Mouse (Mus musculus): Measurements from ENCODE around the gene Caskin1. TPM values are rescaled to one million over a fixed set of nuclear protein-coding genes. Genes with fewer than 3 reads are reported as not detected.

The Caskin1 gene
- polyA plus RNA-seq, 1 experiment, result 0.36 TPM

DNA sequence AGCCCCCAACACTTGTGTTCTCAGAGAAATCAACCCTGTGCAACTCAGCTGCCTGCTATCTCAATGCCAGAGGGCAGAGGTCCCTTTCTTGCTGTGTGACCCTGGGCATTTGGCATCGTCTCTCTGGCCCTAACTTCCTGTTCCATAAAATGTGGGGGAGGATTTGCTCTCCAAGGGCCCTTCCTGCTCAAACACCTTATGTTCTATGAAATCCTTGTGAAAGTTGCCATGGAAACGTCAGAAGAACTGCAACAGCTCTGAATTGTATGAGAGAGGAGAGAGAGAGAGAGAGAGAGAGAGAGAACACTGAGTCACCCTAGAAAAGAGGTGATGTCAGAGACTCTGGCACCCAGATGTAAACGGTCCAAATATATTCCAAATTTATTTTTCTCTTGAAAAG lies 49.1 kb downstream of the Caskin1 start:
- Histone ChIP-seq H3K4me3 (ENCODE audit: insufficient read depth, poor library complexity, severe bottlenecking) (no peak overlapping the region), H3ac (ENCODE audit: control insufficient read depth, insufficient read length, low read depth) (no peak overlapping the region), H3K79me2 (ENCODE audit: control insufficient read depth, insufficient read depth) (no peaks in the 10 kb centered on the region), H3K79me3 (ENCODE audit: low read depth) (no peaks in the 10 kb centered on the region), H3K36me3 (ENCODE audit: control insufficient read depth, insufficient read depth) (no peaks in the 10 kb centered on the region), H3K27me3 (ENCODE audit: control insufficient read depth, insufficient read depth, insufficient read length) (no peaks in the 10 kb centered on the region)
- TF ChIP-seq CEBPB (IDR thresholded peaks at IDR 0.05; ENCODE audit: low read depth) (no peak), FOSL1 (IDR thresholded peaks at IDR 0.05; ENCODE audit: insufficient read depth, low read length, poor library complexity, severe bottlenecking) (no peak), MAX (IDR thresholded peaks at IDR 0.05) (no peak), MYOD1 (IDR thresholded peaks at IDR 0.05; ENCODE audit: control insufficient read depth, insufficient read length, low read depth) (no peak), MYOG (IDR thresholded peaks at IDR 0.05; ENCODE audit: control insufficient read depth, extremely low read depth, insufficient read length) (no peak), USF1 (IDR thresholded peaks at IDR 0.05; ENCODE audit: low read depth) (no peak), CTCF (IDR thresholded peaks at IDR 0.05; ENCODE audit: control insufficient read depth, insufficient read depth, insufficient read length) (no peak)

DNA sequence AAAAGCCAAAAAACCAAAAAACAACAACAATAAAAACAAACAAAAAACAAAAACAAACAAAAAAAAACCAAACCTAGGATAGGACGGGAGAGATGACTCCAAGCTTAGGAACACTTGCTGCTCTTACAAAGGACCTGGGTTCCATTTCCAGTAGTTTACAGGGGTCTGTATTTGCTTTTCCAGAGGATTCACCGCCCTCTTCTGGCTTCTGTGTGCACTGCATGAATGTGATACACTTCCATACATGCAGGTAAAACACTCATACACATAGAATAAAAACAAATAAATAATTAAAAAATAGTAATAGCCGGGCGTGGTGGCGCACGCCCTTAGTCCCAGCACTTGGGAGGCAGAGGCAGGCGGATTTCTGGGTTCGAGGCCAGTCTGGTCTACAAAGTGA lies 50.5 kb downstream of the Caskin1 start:
- H3K27me3 ChIP-seq (ENCODE audit: control insufficient read depth, insufficient read depth, insufficient read length), result no peaks in the 10 kb centered on the region
- TF ChIP-seq CEBPB (IDR thresholded peaks at IDR 0.05; ENCODE audit: low read depth) (no peak), CTCF (IDR thresholded peaks at IDR 0.05; ENCODE audit: control insufficient read depth, insufficient read depth, insufficient read length) (no peak), MAX (IDR thresholded peaks at IDR 0.05) (no peak), MYOD1 (IDR thresholded peaks at IDR 0.05; ENCODE audit: control insufficient read depth, insufficient read length, low read depth) (no peak), MYOG (IDR thresholded peaks at IDR 0.05; ENCODE audit: control insufficient read depth, extremely low read depth, insufficient read length) (no peak), FOSL1 (IDR thresholded peaks at IDR 0.05; ENCODE audit: insufficient read depth, low read length, poor library complexity, severe bottlenecking) (no peak), USF1 (IDR thresholded peaks at IDR 0.05; ENCODE audit: low read depth) (no peak)
- no peak overlapping the region for H3K4me3 ChIP-seq (ENCODE audit: insufficient read depth, poor library complexity, severe bottlenecking)
- no peaks in the 10 kb centered on the region for H3K79me3 ChIP-seq (ENCODE audit: low read depth)
- no peaks in the 10 kb centered on the region for H3K79me2 ChIP-seq (ENCODE audit: control insufficient read depth, insufficient read depth)
- no peaks in the 10 kb centered on the region for H3K36me3 ChIP-seq (ENCODE audit: control insufficient read depth, insufficient read depth)
- H3ac ChIP-seq (ENCODE audit: control insufficient read depth, insufficient read length, low read depth), result no peak overlapping the region

- Histone ChIP-seq H3ac (ENCODE audit: control insufficient read depth, insufficient read length, low read depth) (no peak overlapping the region), H3K79me2 (ENCODE audit: control insufficient read depth, insufficient read depth) (no peaks in the 10 kb centered on the region), H3K79me3 (ENCODE audit: low read depth) (no peaks in the 10 kb centered on the region), H3K36me3 (ENCODE audit: control insufficient read depth, insufficient read depth) (no peaks in the 10 kb centered on the region), H3K27me3 (ENCODE audit: control insufficient read depth, insufficient read depth, insufficient read length) (no peaks in the 10 kb centered on the region), H3K4me3 (ENCODE audit: insufficient read depth, poor library complexity, severe bottlenecking) (no peak overlapping the region)
- no peak for TF ChIP-seq MYOD1 (IDR thresholded peaks at IDR 0.05; ENCODE audit: control insufficient read depth, insufficient read length, low read depth)
- TF ChIP-seq CEBPB (IDR thresholded peaks at IDR 0.05; ENCODE audit: low read depth), result no peak
- TF ChIP-seq CTCF (IDR thresholded peaks at IDR 0.05; ENCODE audit: control insufficient read depth, insufficient read depth, insufficient read length), result peak; percentile 24
- TF ChIP-seq MYOG (IDR thresholded peaks at IDR 0.05; ENCODE audit: control insufficient read depth, extremely low read depth, insufficient read length), result no peak
- no peak for TF ChIP-seq FOSL1 (IDR thresholded peaks at IDR 0.05; ENCODE audit: insufficient read depth, low read length, poor library complexity, severe bottlenecking)
Observed at GRCm38 (mm10) chr17:24540375-24540774, 52.0 kb downstream of the Caskin1 start.

DNA sequence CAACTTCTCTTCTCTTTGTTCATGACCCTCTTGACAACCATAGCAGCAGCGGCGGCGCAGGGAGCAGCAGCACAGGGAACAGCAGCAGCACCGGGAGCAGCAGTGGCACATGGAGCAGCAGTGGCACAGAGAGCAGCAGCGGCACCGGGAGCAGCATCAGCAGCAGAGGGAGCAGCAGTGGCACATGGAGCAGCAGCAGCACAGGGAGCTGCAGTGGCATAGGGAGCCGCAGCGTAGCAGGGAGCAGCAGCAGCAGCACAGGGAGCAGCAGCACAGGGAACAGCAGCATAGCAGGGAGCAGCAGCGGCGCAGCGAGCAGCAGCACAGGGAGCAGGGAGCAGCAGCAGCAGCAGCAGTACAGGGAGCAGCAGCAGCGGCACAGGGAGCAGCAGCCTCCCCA lies 56.2 kb downstream of the Caskin1 start:
- no peaks in the 10 kb centered on the region for H3K27me3 ChIP-seq (ENCODE audit: control insufficient read depth, insufficient read depth, insufficient read length)
- H3K79me3 ChIP-seq (ENCODE audit: low read depth), result no peaks in the 10 kb centered on the region
- no peaks in the 10 kb centered on the region for H3K36me3 ChIP-seq (ENCODE audit: control insufficient read depth, insufficient read depth)
- H3K79me2 ChIP-seq (ENCODE audit: control insufficient read depth, insufficient read depth), result no peaks in the 10 kb centered on the region
- H3K4me3 ChIP-seq (ENCODE audit: insufficient read depth, poor library complexity, severe bottlenecking), result no peak overlapping the region
- H3ac ChIP-seq (ENCODE audit: control insufficient read depth, insufficient read length, low read depth), result no peak overlapping the region
- no peak for TF ChIP-seq CEBPB (IDR thresholded peaks at IDR 0.05; ENCODE audit: low read depth)
- no peak for TF ChIP-seq CTCF (IDR thresholded peaks at IDR 0.05; ENCODE audit: control insufficient read depth, insufficient read depth, insufficient read length)
- no peak for TF ChIP-seq FOSL1 (IDR thresholded peaks at IDR 0.05; ENCODE audit: insufficient read depth, low read length, poor library complexity, severe bottlenecking)
- no peak for TF ChIP-seq MYOD1 (IDR thresholded peaks at IDR 0.05; ENCODE audit: control insufficient read depth, insufficient read length, low read depth)
- no peak for TF ChIP-seq USF1 (IDR thresholded peaks at IDR 0.05; ENCODE audit: low read depth)

GRCm38 (mm10) chr17:24545247-24545646 lies 56.8 kb downstream of the Caskin1 start:
- no peak overlapping the region for H3K4me3 ChIP-seq (ENCODE audit: insufficient read depth, poor library complexity, severe bottlenecking)
- H3ac ChIP-seq (ENCODE audit: control insufficient read depth, insufficient read length, low read depth), result no peak overlapping the region
- H3K36me3 ChIP-seq (ENCODE audit: control insufficient read depth, insufficient read depth), result no peaks in the 10 kb centered on the region
- H3K79me3 ChIP-seq (ENCODE audit: low read depth), result no peaks in the 10 kb centered on the region
- TF ChIP-seq CTCF (IDR thresholded peaks at IDR 0.05; ENCODE audit: control insufficient read depth, insufficient read depth, insufficient read length), result no peak
- TF ChIP-seq MYOG (IDR thresholded peaks at IDR 0.05; ENCODE audit: control insufficient read depth, extremely low read depth, insufficient read length), result no peak
- no peak for TF ChIP-seq USF1 (IDR thresholded peaks at IDR 0.05; ENCODE audit: low read depth)
- TF ChIP-seq FOSL1 (IDR thresholded peaks at IDR 0.05; ENCODE audit: insufficient read depth, low read length, poor library complexity, severe bottlenecking), result no peak
- no peak for TF ChIP-seq MAX (IDR thresholded peaks at IDR 0.05)
- no peak for TF ChIP-seq CEBPB (IDR thresholded peaks at IDR 0.05; ENCODE audit: low read depth)
- no peak for TF ChIP-seq MYOD1 (IDR thresholded peaks at IDR 0.05; ENCODE audit: control insufficient read depth, insufficient read length, low read depth)
- H3K27me3 ChIP-seq (ENCODE audit: control insufficient read depth, insufficient read depth, insufficient read length), result no peaks in the 10 kb centered on the region
- H3K79me2 ChIP-seq (ENCODE audit: control insufficient read depth, insufficient read depth), result peaks cover 2% of the 10 kb centered on the region

- no peak for TF ChIP-seq MAX (IDR thresholded peaks at IDR 0.05)
- TF ChIP-seq CTCF (IDR thresholded peaks at IDR 0.05; ENCODE audit: control insufficient read depth, insufficient read depth, insufficient read length), result no peak
- no peak for TF ChIP-seq MYOD1 (IDR thresholded peaks at IDR 0.05; ENCODE audit: control insufficient read depth, insufficient read length, low read depth)
- TF ChIP-seq MYOG (IDR thresholded peaks at IDR 0.05; ENCODE audit: control insufficient read depth, extremely low read depth, insufficient read length), result no peak
- TF ChIP-seq CEBPB (IDR thresholded peaks at IDR 0.05; ENCODE audit: low read depth), result no peak
- TF ChIP-seq USF1 (IDR thresholded peaks at IDR 0.05; ENCODE audit: low read depth), result no peak
- no peak for TF ChIP-seq FOSL1 (IDR thresholded peaks at IDR 0.05; ENCODE audit: insufficient read depth, low read length, poor library complexity, severe bottlenecking)
- H3K79me2 ChIP-seq (ENCODE audit: control insufficient read depth, insufficient read depth), result peaks cover 12% of the 10 kb centered on the region
- H3K36me3 ChIP-seq (ENCODE audit: control insufficient read depth, insufficient read depth), result no peaks in the 10 kb centered on the region
- H3K79me3 ChIP-seq (ENCODE audit: low read depth), result peaks cover 4% of the 10 kb centered on the region
- no peak overlapping the region for H3ac ChIP-seq (ENCODE audit: control insufficient read depth, insufficient read length, low read depth)
- H3K27me3 ChIP-seq (ENCODE audit: control insufficient read depth, insufficient read depth, insufficient read length), result no peaks in the 10 kb centered on the region
- H3K4me3 ChIP-seq (ENCODE audit: insufficient read depth, poor library complexity, severe bottlenecking), result no peak overlapping the region
Observed at GRCm38 (mm10) chr17:24546234-24546633, 57.8 kb downstream of the Caskin1 start.

Data from C2C12 (cell line).